Mouse (Mus musculus) liver, embryonic 16.5 days (tissue): ENCODE measurements around the gene Naa15. TPM values are rescaled to one million over a fixed set of nuclear protein-coding genes. Genes with fewer than 3 reads are reported as not detected.
A peak's percentile ranks its signal among the peaks of the same experiment; 100 is the strongest.

Experiments used
- ATAC-seq: fragments of 200-750 bp; cut with Nextera tagmentation; 2 replicates; pipeline ENCODE4 v1.8.0; 2017; ENCODE audit warnings: low read depth, mild to moderate bottlenecking, moderate number of reproducible peaks, moderate library complexity
- H3K27ac ChIP-seq: fragments of 300-500 bp; sonication (generic); 2 replicates; pipeline ENCODE4 v1.5.1; 2014; ENCODE audit warnings: mild to moderate bottlenecking, low read length
- H3K27me3 ChIP-seq: fragments of 300-500 bp; sonication (generic); 2 replicates; pipeline ENCODE4 v1.6.1; 2014; ENCODE audit warnings: low read depth, low read length, mixed read lengths; ENCODE audit not compliant: control insufficient read depth, insufficient read depth
- H3K36me3 ChIP-seq: fragments of 300-500 bp; sonication (generic); 2 replicates; pipeline ENCODE4 v1.6.1; 2014; ENCODE audit warnings: mild to moderate bottlenecking; ENCODE audit not compliant: control insufficient read depth, insufficient read depth
- H3K4me1 ChIP-seq: fragments of 300-500 bp; sonication (generic); 2 replicates; pipeline ENCODE4 v1.6.1; 2014; ENCODE audit warnings: low read depth, low read length, mixed read lengths; ENCODE audit not compliant: control insufficient read depth
- H3K4me2 ChIP-seq: fragments of 300-500 bp; sonication (generic); 2 replicates; pipeline ENCODE4 v1.6.1; 2014; ENCODE audit warnings: low read depth, low read length, mixed read lengths
- H3K4me3 ChIP-seq: fragments of 300-500 bp; sonication (generic); 2 replicates; pipeline ENCODE4 v1.5.1; 2014; ENCODE audit warnings: low read depth, mild to moderate bottlenecking, low read length
- H3K9ac ChIP-seq: fragments of 300-500 bp; sonication (generic); 2 replicates; pipeline ENCODE4 v1.6.1; 2014; ENCODE audit warnings: low read depth, low read length
- H3K9me3 ChIP-seq: fragments of 300-500 bp; sonication (generic); replicated peaks from 2 replicates; pipeline ENCODE4 v1.6.1; 2016; ENCODE audit warnings: low read length; ENCODE audit not compliant: control insufficient read depth
- WGBS: fragments of 180-500 bp; shearing (Covaris S2); extraction: QIAGEN DNeasy Blood & Tissue Kit; methylation state at CpG from one replicate; pipeline ENCODE4 v1.1.7; 2014; ENCODE audit not compliant: insufficient replicate concordance; 5-methylcytosine and 5-hydroxymethylcytosine counted together
- polyA plus RNA-seq: library from polyadenylated mRNA; unstranded; fragments of >200 nt; fragmentation: Nextera tagmentation; extraction: Ambion mirVana; gene quantifications from 2 replicates; pipeline ENCODE4 v1.2.1, GENCODE M21; 2015

Naa15 gene
- polyA plus RNA-seq, 1 experiment from 2014 or later: 16.3 TPM

DNA sequence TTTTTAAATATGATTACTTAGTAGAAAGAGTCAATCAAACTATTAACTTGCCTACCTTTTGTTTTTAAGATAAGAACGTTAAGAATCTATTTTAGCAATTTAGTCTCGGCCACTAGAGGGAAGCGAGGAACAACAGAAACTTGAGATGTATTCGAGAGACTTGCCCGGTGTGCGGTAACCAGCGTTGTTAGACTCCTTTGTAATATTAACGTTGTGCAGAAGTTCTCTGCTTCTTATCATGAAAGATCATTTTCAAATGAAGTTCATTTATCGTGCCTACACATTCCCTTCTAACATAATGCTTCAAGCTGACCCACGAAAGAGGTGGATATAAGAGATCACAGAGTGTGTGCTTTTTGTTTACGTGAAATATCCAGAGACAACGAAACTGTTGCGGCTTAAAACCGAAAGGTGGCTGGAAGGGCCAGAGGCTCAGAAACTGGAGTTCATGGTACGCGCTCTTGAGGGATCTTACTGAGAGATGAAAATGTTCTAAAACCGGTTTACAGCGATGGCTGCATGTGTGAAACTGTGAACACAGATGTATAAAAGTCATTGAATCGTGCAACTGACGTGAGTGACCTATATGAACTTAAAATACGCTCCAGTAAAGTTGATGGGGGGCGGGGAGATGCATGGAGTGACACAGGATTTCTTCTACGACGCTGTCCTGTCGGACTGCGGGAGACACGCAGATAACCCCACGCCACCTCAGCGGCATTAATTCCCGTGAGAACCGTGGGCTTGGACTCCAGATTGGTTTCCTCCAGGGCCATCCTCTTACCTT lies 36.9 kb upstream of the Naa15 start:
- Histone ChIP-seq H3K4me1 (peaks cover 16% of the 10 kb centered on the region), H3K27ac (0 out of 2 replicates have a peak overlapping the region, but pooled peaks have one; percentile 28), H3K4me3 (peak overlapping the region; percentile 52), H3K27me3 (no peaks in the 10 kb centered on the region), H3K36me3 (no peaks in the 10 kb centered on the region), H3K9ac (peak overlapping the region; percentile 38), H3K9me3 (no peaks in the 10 kb centered on the region), H3K4me2 (peak overlapping the region; percentile 59)
- 0 out of 2 replicates have a peak, but pooled peaks have one; percentile 27 for ATAC-seq
- WGBS: 29% methylated on average over 31 of the region's 31 CpGs

DNA sequence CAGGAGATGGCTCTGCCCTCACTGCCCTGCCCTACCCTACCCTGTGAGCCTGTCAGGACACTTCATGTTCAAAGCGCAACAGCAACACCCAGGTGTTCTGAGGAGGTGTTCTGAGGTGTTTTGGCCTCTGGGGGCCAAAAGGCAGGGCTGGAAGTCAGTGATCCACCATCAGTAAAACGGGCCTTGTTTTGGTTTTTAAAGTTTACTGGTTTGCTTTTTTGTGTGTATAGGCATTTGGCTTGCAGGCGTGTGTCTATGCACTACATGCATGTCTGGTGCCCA lies 36.3 kb upstream of the Naa15 start:
- H3K4me2 ChIP-seq: peak overlapping the region; percentile 59
- peaks cover 16% of the 10 kb centered on the region for H3K4me1 ChIP-seq
- H3K36me3 ChIP-seq: no peaks in the 10 kb centered on the region
- peak overlapping the region; percentile 38 for H3K9ac ChIP-seq
- no peak overlapping the region for H3K27ac ChIP-seq
- no peaks in the 10 kb centered on the region for H3K9me3 ChIP-seq
- no peak for ATAC-seq
- peak overlapping the region; percentile 52 for H3K4me3 ChIP-seq
- 67% methylated on average over 3 of the region's 3 CpGs for WGBS
- H3K27me3 ChIP-seq: no peaks in the 10 kb centered on the region

DNA sequence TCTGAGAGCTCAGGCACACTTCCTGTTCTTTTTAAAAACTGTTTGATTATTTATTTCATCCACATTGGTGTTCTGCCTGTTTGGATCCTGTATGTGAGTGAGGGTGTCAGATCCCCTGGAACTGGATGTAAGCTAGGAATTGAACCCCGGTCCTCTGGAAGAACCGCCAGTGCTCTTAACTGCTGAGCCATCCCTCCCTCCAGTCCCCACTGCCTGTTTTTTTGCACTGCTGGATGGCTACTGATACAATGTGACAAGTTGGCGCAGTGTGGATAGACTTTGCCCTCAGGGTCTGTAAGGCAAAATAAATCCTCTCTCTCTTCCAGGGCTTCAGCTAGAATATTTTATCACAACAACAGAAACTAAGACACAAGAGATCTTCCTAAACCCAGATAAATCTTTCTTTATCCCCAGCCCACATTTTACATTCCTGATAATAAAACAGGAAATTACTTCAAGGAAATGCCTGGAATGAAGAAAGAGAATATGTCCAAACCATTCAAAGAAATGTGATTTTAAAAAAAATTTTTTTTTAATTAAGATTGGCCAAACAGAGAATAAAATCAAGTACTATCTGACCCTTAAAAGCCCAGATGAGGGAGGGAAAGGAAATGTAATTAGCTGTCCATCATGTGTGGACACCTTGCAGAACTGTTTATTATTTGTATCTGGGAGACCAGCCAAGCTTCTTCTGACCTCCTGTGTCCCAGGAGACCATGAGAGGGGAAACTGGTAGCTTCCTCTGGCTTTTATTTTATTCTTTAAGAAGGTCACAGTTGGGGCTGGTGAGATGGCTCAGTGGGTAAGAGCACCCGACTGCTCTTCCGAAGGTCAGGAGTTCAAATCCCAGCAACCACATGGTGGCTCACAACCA lies 34.9 kb upstream of the Naa15 start:
- Histone ChIP-seq H3K27ac (no peak overlapping the region), H3K4me1 (peaks cover 16% of the 10 kb centered on the region), H3K4me2 (no peak overlapping the region), H3K27me3 (no peaks in the 10 kb centered on the region), H3K4me3 (no peak overlapping the region), H3K9ac (no peak overlapping the region), H3K36me3 (no peaks in the 10 kb centered on the region), H3K9me3 (no peaks in the 10 kb centered on the region)
- peak; percentile 16; the same call in 1 of the 2 replicates for ATAC-seq
- WGBS: 68% methylated on average over 5 of the region's 5 CpGs

DNA sequence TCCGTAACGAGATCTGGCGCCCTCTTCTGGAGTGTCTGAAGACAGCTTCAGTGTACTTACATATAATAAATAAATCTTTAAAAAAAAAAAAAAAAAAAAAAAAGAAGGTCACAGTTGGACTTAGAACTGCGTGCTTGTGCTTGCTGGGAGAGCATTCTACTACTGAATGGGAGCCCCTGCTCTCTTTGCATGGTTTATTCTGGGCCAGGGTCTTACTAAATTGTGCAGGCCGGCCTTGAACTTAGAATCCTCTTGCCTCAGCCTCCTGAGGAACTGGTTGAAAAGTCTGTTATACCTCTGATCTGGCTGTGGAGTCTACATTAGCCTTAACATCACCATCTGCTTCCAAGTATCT lies 34.3 kb upstream of the Naa15 start:
- Histone ChIP-seq H3K4me2 (no peak overlapping the region), H3K4me3 (no peak overlapping the region), H3K9me3 (no peaks in the 10 kb centered on the region), H3K36me3 (no peaks in the 10 kb centered on the region), H3K27ac (no peak overlapping the region), H3K9ac (no peak overlapping the region), H3K4me1 (peaks cover 15% of the 10 kb centered on the region), H3K27me3 (no peaks in the 10 kb centered on the region)
- 66% methylated on average over 2 of the region's 5 CpGs for WGBS
- no peak for ATAC-seq

DNA sequence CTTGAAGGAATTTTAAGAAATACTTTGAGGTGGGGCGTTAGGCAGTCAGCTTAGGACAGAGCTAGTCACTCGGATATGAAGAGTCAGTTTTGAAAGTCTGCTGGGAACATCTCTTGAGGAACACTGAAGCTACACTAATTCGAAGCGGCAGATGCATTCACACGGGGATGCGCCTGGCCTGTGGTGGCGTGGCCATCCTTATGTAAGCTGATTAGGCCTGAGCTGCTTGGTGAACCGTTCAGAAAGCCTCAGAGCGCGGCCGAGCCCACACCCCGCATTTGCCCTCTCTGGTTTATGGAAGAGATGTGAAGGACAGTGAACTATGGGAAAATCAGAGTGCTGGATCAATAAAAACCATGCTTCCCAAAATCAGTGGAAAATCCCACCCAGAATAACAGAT lies 31.5 kb upstream of the Naa15 start:
- Histone ChIP-seq H3K9me3 (no peaks in the 10 kb centered on the region), H3K27ac (no peak overlapping the region)
- 74% methylated on average over 12 of the region's 12 CpGs for WGBS

DNA sequence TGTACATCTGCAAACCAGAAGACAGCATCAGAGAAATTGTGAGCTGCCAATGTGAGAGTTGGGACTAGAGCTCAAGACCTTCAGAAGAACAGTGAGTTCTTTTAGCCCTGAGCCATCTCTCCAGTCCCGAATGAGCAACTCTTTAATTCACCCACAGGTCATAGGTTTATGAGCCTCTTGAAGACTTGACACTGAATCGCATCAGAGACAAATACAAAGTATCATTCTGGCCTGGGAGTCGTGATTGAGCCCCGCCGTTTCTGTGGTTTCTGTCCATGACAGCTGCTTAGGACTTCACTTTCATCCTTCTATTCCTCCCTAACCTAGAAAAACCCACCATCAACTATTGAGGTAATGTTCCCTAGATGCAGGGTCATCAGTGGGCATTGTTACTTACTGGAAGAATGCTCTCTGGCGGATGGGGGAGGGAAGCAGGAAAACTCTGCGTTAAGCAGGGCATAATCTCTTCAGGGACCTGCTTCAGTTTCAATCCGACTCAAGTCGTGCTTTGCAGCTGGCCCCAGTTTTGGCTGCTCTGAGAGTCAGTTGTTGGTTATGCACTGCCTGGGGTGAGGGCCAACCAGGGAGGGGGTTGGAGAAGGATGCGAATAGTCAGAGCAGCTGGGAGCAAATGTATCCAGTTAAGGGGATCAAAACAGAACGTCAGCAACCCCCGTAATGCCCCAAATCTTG lies 28.4 kb upstream of the Naa15 start:
- Histone ChIP-seq H3K4me3 (no peak overlapping the region), H3K9ac (no peak overlapping the region), H3K4me2 (no peak overlapping the region), H3K27ac (no peak overlapping the region), H3K4me1 (peaks cover 31% of the 10 kb centered on the region), H3K36me3 (no peaks in the 10 kb centered on the region), H3K9me3 (no peaks in the 10 kb centered on the region), H3K27me3 (no peaks in the 10 kb centered on the region)
- ATAC-seq: no peak
- WGBS: 56% methylated on average over 12 of the region's 12 CpGs

More for the DNA sequence above, 31.5 kb upstream of the Naa15 start:
- no peak for ATAC-seq
- no peak overlapping the region for H3K9ac ChIP-seq
- no peaks in the 10 kb centered on the region for H3K27me3 ChIP-seq
- H3K4me3 ChIP-seq: no peak overlapping the region
- no peaks in the 10 kb centered on the region for H3K36me3 ChIP-seq
- no peak overlapping the region for H3K4me2 ChIP-seq
- H3K4me1 ChIP-seq: peaks cover 22% of the 10 kb centered on the region

DNA sequence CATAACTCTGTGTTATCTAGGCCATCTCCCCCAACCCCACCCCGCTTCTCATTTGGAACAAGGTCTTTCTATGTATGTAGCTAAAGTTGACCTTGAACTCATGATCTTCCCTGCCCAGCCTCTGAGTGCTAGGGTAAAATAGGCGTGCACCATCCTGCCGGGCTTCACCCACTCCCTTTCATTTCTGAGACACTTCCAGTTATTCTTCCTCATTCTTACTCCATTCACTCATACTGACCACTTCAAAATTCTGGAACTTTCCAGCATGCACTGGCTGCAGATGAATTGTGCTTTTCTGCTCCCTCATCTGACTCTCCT lies 27.9 kb upstream of the Naa15 start:
- Histone ChIP-seq H3K36me3 (no peaks in the 10 kb centered on the region), H3K27me3 (no peaks in the 10 kb centered on the region), H3K9ac (no peak overlapping the region), H3K27ac (no peak overlapping the region), H3K4me1 (peaks cover 31% of the 10 kb centered on the region), H3K4me2 (no peak overlapping the region), H3K9me3 (no peaks in the 10 kb centered on the region), H3K4me3 (no peak overlapping the region)
- no peak for ATAC-seq
- 54% methylated on average over 3 of the region's 3 CpGs for WGBS

DNA sequence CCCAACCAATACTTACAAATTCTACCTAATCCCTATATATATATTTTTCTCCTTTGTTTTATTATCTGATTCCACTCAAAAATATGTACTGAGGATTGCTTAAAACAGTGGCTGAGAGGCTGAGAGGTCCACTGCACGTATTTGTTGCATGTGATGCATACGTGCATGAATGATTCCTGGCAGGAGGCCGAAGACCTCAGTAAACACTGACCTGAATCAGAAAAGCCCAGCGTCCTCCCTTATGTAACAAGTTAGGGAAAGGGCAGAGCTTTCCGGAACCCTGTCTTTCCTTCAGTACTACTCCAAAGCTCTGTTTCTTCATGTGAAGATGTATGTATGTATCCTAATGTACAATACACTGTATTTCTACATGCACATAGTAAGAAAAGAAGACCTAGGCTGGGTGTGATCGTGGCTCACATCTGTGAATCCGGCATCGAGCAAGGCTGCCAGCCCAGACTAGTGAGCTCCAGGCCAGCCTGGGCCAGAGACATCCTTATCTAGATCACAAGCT lies 27.0 kb upstream of the Naa15 start:
- WGBS: 52% methylated on average over 8 of the region's 8 CpGs

More for the DNA sequence above, 27.0 kb upstream of the Naa15 start:
- 0 out of 2 replicates have a peak overlapping the region, but pooled peaks have one; percentile 12 for H3K27ac ChIP-seq
- H3K9me3 ChIP-seq: no peaks in the 10 kb centered on the region
- H3K4me1 ChIP-seq: peaks cover 31% of the 10 kb centered on the region
- H3K36me3 ChIP-seq: no peaks in the 10 kb centered on the region
- peak overlapping the region; percentile 20 for H3K4me3 ChIP-seq
- 0 out of 2 replicates have a peak, but pooled peaks have one; percentile 22 for ATAC-seq
- H3K4me2 ChIP-seq: peak overlapping the region; percentile 21; the same call in 1 of the 2 replicates
- no peak overlapping the region for H3K9ac ChIP-seq
- H3K27me3 ChIP-seq: no peaks in the 10 kb centered on the region
